Mouse (Mus musculus) left cerebral cortex, adult 2 months (tissue): ENCODE results near the gene Nlgn1. TPM values are rescaled to one million over a fixed set of nuclear protein-coding genes. Genes with fewer than 3 reads are reported as not detected.

Source experiments
- DNase-seq, 2 experiments: peaks; one replicate each; pipeline ENCODE4 v3.0.0; 2021 to 2022; ENCODE audit warnings: low spot score in 2 of 2, mixed read lengths in 1 of 2; ENCODE audit errors: extremely low spot score in 1 of 2
- H3K27ac ChIP-seq: fragments of 200-600 bp; 2 replicates; pipeline ENCODE4 v1.8.1; 2022
- H3K4me3 ChIP-seq: fragments of 200-600 bp; 2 replicates; pipeline ENCODE4 v1.8.1; 2022
- CTCF ChIP-seq: fragments of 200-600 bp; IDR thresholded peaks from 2 replicates; pipeline ENCODE4 v1.8.1; 2022; ENCODE audit warnings: antibody characterized with exemption, mild to moderate bottlenecking, moderate library complexity
- intact Hi-C: fragments of 180-260 bp; cut with DNase I; formaldehyde crosslinking; loops from one replicate; pipeline ENCODE4 v1.15.1; 2025
- total RNA-seq, 2 experiments: library from RNA; stranded (reverse); gene quantifications; 2 replicates each; pipeline ENCODE4 v1.2.3; 2021

Gene Nlgn1
- total RNA-seq, 2 experiments from 2014 or later: 108 to 114 TPM

DNA sequence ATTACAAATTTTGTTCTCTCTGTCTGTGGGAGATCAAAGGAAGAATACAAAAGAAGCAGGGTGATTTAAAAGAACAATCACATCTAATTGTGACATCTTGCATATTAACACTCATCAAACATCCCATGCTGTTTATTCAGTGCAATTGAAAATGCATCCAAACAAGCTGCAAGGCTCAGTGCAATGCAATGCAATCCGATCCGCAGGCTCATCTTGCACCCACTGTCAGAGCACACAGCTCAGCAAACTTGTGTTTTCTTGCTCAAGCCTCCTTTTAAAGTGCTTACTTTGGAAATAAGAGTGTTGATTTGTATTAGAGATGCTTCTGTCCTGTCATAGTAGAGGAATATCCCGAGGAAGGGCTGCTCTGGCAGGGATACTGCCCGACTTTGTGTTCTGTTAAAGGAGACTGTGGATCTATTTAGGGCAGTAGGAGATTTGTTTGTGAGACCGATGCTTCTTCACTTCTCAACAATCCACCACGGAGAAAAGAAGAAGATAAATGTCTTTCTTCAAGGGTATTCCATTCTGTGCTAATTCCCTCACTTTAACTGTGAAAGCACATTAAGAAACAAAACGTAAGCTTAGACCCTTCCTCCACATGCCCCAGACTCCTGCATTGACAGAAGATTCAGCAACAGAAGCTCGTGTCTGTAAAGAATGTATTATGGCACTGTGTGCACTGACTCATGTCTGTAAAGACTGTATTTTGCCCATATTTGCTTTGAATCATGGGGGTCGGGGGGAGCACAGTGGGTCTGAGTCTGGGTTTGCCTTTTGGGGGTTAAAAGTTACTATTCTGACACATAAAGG is 197.2 kb downstream of the Nlgn1 start:
- 0 out of 2 replicates have a peak overlapping the region, but pooled peaks have one; percentile 45 for H3K27ac ChIP-seq
- peak overlapping the region; percentile 27 for H3K4me3 ChIP-seq
- no peak for TF ChIP-seq CTCF
- DNase-seq: no peak
- intact Hi-C loops: no loop called here

- intact Hi-C loops: no loop called here
- H3K27ac ChIP-seq: no peak overlapping the region
- no peak for DNase-seq
- no peak overlapping the region for H3K4me3 ChIP-seq
- TF ChIP-seq CTCF: no peak
Observed at GRCm38 (mm10) chr3:26130919-26131318, 201.3 kb downstream of the Nlgn1 start.

GRCm38 (mm10) chr3:26129455-26129854 is 202.8 kb downstream of the Nlgn1 start:
- H3K27ac ChIP-seq: no peak overlapping the region
- H3K4me3 ChIP-seq: no peak overlapping the region
- intact Hi-C loops: no loop called here
- no peak for TF ChIP-seq CTCF
- DNase-seq: no peak

- no peak for TF ChIP-seq CTCF
- DNase-seq: no peak
- no peak overlapping the region for H3K27ac ChIP-seq
- intact Hi-C loops: no loop called here
- H3K4me3 ChIP-seq: no peak overlapping the region
Observed at GRCm38 (mm10) chr3:26117071-26117470, 215.2 kb downstream of the Nlgn1 start.

GRCm38 (mm10) chr3:26106361-26106760 is 225.9 kb downstream of the Nlgn1 start:
- H3K27ac ChIP-seq: no peak overlapping the region
- no peak for TF ChIP-seq CTCF
- intact Hi-C loops: no loop called here
- no peak overlapping the region for H3K4me3 ChIP-seq
- DNase-seq: no peak

DNA sequence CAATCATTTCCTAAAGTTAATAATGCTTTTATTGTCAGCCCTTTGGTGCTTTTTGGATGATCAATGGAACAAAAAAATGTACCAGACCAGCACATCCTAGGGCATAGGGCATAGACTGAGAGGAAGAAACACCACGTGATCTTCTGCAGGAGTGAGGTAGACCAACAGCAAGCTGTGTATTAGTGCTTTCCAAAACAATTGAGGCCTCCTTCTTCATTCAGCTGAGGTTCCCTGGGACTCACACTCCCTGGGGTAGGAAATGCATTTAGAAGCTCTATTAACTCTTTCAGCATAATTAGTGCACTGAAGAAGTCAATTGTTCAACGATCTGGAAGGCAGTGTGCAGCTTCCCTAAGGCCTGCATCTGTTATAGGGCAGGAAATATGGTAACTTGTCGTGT is 226.7 kb downstream of the Nlgn1 start:
- intact Hi-C loops: no loop called here
- DNase-seq: no peak
- Histone ChIP-seq H3K27ac (no peak overlapping the region), H3K4me3 (no peak overlapping the region)
- no peak for TF ChIP-seq CTCF

DNA sequence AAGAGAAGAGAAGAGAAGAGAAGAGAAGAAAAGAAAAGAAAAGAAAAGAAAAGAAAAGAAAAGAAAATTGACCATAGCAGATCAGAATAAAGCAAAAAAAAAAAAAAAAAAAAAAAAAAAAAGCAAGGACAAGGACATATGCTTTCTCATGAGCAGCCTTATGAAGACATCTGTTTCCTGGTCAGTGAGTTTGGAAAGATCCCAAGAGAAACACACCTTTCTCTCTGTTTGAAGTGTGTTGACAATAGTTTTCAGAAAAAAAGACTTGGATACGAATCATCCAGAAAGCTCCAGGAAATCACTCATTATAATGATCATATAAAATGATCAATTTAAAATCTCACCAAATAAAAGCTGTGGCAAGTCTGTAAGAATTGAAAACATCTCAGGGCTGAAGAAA is 230.0 kb downstream of the Nlgn1 start:
- Histone ChIP-seq H3K27ac (no peak overlapping the region), H3K4me3 (no peak overlapping the region)
- no peak for TF ChIP-seq CTCF
- no peak for DNase-seq
- intact Hi-C loops: no loop called here

GRCm38 (mm10) chr3:26095551-26095950 is 236.7 kb downstream of the Nlgn1 start:
- TF ChIP-seq CTCF: peak; percentile 64
- Histone ChIP-seq H3K4me3 (no peak overlapping the region), H3K27ac (no peak overlapping the region)
- intact Hi-C loops: loop anchor here (2.0 kb wide), 1 partner anchor 57 kb away; no protein-coding TSS in a partner anchor
- DNase-seq: no peak

DNA sequence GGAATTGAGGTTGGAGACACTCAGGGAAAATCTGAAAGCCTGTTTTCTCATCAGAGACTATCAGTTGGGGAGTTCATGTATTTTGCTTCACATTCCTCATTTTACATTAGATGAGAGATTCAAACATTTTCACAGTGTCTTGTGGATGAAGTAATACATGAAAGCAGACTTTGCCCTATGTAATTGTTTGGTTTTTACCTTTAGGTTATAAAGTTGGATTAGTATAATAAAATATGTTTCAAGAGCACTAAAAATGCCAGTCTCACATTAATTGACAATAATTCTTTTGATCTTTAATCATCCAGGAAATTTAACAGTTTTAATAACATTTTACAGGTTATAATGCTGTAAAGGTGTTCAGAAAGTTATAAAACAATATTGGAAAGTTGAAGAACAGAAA is 262.9 kb downstream of the Nlgn1 start:
- intact Hi-C loops: no loop called here
- no peak for TF ChIP-seq CTCF
- Histone ChIP-seq H3K27ac (no peak overlapping the region), H3K4me3 (no peak overlapping the region)
- DNase-seq: no peak

DNA sequence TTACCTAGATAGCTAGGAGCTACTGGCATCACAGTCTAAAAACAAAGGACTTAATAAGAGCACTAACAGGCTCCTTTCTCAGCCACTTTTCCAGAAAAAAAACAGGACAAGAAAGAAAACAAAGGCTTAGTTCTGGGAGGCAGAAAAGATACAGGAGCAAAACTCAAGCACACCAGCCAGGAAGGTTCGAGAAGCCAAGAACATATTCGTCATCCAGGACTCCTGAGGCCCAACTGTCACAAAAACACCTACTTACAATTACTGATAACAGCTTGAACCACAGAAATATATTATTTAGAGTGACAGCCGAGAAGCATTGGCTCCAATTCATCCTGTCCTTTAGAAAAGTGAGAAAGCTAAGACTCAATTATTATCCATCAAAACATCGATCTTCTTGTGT is 281.5 kb downstream of the Nlgn1 start:
- DNase-seq: no peak
- TF ChIP-seq CTCF: no peak
- Histone ChIP-seq H3K4me3 (no peak overlapping the region), H3K27ac (no peak overlapping the region)
- intact Hi-C loops: no loop called here

DNA sequence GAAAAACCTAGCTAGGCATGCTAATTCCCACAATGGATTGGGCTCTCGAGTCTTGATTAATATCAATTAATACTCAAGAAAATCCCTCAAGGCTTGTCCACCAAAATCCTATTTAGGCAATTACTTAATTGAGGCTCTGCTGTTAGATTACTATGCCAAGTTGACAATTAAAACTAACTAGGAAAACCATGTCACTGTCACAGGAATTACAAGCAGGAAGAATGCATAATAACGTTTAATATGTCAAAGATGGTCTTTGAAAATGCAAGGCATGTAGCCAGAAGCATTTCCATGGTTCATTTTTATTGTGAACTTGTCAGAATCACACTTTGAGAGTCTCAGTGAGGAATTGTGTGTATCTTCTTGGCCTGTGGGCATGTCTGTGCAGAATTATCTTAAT is 289.3 kb downstream of the Nlgn1 start:
- Histone ChIP-seq H3K4me3 (no peak overlapping the region), H3K27ac (no peak overlapping the region)
- intact Hi-C loops: no loop called here
- DNase-seq: no peak
- TF ChIP-seq CTCF: no peak

- DNase-seq: no peak
- TF ChIP-seq CTCF: no peak
- H3K4me3 ChIP-seq: no peak overlapping the region
- intact Hi-C loops: no loop called here
- H3K27ac ChIP-seq: no peak overlapping the region; the same call in 1 of the 2 replicates
Observed at GRCm38 (mm10) chr3:26039696-26040095, 292.6 kb downstream of the Nlgn1 start.

DNA sequence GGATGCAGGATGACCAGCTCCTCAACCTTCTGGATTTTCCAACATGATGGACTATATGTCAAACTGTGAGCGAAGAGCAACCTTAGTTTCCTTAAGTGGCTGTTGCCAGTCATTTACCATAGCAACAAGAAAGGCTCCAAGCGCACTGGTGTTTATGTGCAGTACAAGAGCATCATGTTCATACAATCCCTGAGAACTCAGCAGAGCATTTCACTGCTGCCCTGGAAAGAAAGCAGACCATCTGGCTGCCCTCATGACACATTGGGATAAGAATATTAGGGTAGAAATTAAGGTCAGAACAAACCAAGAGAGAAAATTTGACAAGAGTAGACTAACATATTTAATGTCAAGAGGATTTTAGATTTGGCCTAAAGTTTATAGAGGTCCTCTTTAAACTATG is 306.2 kb downstream of the Nlgn1 start:
- intact Hi-C loops: no loop called here
- no peak overlapping the region for H3K4me3 ChIP-seq
- no peak for DNase-seq
- H3K27ac ChIP-seq: no peak overlapping the region
- TF ChIP-seq CTCF: no peak
